Mouse (Mus musculus): ENCODE results near the gene Rab35. TPM values are rescaled to one million over a fixed set of nuclear protein-coding genes. Genes with fewer than 3 reads are reported as not detected.

The Rab35 gene
- polyA plus RNA-seq, 1 experiment, result 50.3 TPM

DNA sequence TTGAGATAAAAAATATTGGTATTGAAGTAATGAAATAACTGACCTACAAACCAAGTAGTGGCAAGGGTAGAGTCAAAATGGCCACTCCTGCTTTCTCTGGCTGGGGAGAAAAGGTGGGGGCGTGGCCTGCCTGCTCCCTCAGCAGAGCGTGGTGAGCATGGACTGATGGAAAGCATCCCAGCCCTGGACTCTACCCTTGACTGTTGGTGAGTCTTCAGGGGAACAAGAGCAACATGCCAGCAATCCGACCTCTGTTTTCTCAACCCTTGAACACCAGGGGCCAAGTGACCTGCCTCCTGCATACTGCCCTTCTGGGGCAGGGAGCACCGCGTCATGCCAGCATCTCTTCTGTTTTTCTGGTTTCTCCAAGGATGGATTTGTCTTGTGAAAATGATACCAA is 65.1 kb downstream of the Rab35 start:
- no peak overlapping the region for H3K27ac ChIP-seq (ENCODE audit: insufficient read depth, low read depth, low read length)
- no peak overlapping the region for H3K4me3 ChIP-seq (ENCODE audit: insufficient read depth, low read depth, low read length)
- no peak for TF ChIP-seq POLR2A (IDR thresholded peaks at IDR 0.05; ENCODE audit: low read depth, low read length)
- TF ChIP-seq CTCF (conservative IDR thresholded peaks at IDR 0.05; ENCODE audit: insufficient read depth, insufficient read length, low read depth, low read length), result no peak
- 53% methylated on average over 5 of the region's 5 CpGs for WGBS
- peak; percentile 77 for DNase-seq
- no peaks in the 10 kb centered on the region for H3K4me1 ChIP-seq (ENCODE audit: control insufficient read depth, insufficient read depth, low read length)
- no peaks in the 10 kb centered on the region for H3K36me3 ChIP-seq (ENCODE audit: control insufficient read depth, insufficient read depth, low read length)
- H3K27me3 ChIP-seq (replicated peaks; ENCODE audit: control insufficient read depth, insufficient read depth, low read length), result no peaks in the 10 kb centered on the region

Other genes with a start within 250 kb of the Rab35 start
- 2.0 and 2.5 TPM in 2 replicates for gene Msi1, start 202.3 kb upstream of the Rab35 start, polyA plus RNA-seq (2012; rRNA removed)
- gene Pla2g1b, start 165.6 kb upstream of the Rab35 start, polyA plus RNA-seq (2012; rRNA removed), result 0.74 TPM in 1 of 2 replicates, not detected in the other
- 34.0 and 49.3 TPM in 2 replicates for gene Sirt4, start 147.2 kb upstream of the Rab35 start, polyA plus RNA-seq (2012; rRNA removed)
- gene Pxn, start 125.2 kb upstream of the Rab35 start, polyA plus RNA-seq (2012; rRNA removed), result 101 and 122 TPM in 2 replicates
- 1,267 and 1,337 TPM in 2 replicates for gene Rplp0, start 72.4 kb upstream of the Rab35 start, polyA plus RNA-seq (2012; rRNA removed)
- 42.2 and 45.4 TPM in 2 replicates for gene Gcn1l1, start 66.7 kb upstream of the Rab35 start, polyA plus RNA-seq (2012; rRNA removed)
- 55.9 and 67.5 TPM in 2 replicates for gene Bicdl1, start 99.7 kb downstream of the Rab35 start, polyA plus RNA-seq (2012; rRNA removed)
- gene Cit, start 213.4 kb downstream of the Rab35 start, polyA plus RNA-seq (2012; rRNA removed), result 4.5 and 4.8 TPM in 2 replicates